Mouse (Mus musculus): ENCODE data around the gene Naa40. TPM values are rescaled to one million over a fixed set of nuclear protein-coding genes. Genes with fewer than 3 reads are reported as not detected.

Gene Naa40
- polyA plus RNA-seq, 1 experiment from 2014 or later = 90.0 TPM

DNA sequence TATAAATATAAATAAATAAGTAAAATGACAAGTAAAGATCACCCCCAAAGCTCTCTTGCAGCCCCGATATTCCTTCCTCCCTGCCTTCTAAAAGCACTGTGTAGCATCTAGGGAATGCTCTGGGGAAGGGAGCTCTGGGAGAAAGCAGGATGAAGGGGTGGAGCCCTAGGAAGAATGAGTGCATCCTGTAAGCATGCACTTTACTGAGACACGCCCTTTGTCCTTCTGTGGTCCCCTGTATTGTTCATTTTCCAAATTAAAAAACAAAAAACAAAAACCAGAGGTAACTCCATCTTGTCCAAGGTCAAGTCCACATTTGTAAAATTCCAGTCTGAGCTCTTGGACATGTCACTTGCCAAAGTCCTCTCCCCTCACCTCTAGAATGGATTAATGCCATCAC is 36.1 kb downstream of the Naa40 start:
- Histone ChIP-seq H3K27ac (no peak overlapping the region), H3K36me3 (replicated peaks) (peaks cover 42% of the 10 kb centered on the region), H3K4me1 (peaks cover 28% of the 10 kb centered on the region), H3K4me3 (replicated peaks) (peak overlapping the region; percentile 88), H3K27me3 (no peaks in the 10 kb centered on the region), H3K4me2 (peak overlapping the region; percentile 80), H3K9me3 (no peaks in the 10 kb centered on the region), H3K9ac (peak overlapping the region; percentile 80)
- WGBS = 76% methylated on average over 2 of the region's 2 CpGs
- ATAC-seq (ENCODE audit: low FRiP score) = no peak

- Histone ChIP-seq H3K4me3 (replicated peaks) (no peak overlapping the region), H3K27ac (no peak overlapping the region), H3K4me1 (peaks cover 41% of the 10 kb centered on the region), H3K4me2 (no peak overlapping the region), H3K27me3 (peaks cover 8% of the 10 kb centered on the region), H3K9ac (no peak overlapping the region), H3K9me3 (no peaks in the 10 kb centered on the region), H3K36me3 (replicated peaks) (peaks cover 72% of the 10 kb centered on the region)
- WGBS = 59% methylated on average over 1 of the region's 1 CpGs
- no peak for ATAC-seq (ENCODE audit: low FRiP score)
These were observed 40.6 kb downstream of the Naa40 start for GRCm38 (mm10) chr19:7200427-7200826.

DNA sequence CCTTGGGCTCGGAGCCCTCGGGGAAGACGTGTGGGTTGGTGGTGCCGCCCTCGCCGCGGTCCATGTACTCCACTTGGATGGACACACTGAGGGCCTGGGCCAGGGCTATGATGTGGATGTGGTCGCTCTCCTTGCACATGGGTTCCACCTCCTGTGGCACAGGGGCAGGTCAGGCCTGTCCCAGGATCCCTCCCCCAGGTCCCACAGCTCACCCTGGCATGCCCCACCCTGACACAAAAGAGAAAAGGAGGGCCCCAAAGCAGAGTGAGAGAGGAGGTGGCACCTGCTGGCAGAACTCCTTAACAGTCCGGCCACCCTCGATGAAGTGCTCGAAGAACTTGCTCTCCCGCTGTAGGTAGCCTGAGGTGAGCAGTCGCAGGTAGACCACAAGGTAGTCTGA is 41.9 kb downstream of the Naa40 start:
- Histone ChIP-seq H3K4me1 (peaks cover 27% of the 10 kb centered on the region), H3K4me3 (replicated peaks) (no peak overlapping the region), H3K27me3 (peaks cover 8% of the 10 kb centered on the region), H3K9ac (no peak overlapping the region), H3K27ac (no peak overlapping the region), H3K4me2 (no peak overlapping the region), H3K36me3 (replicated peaks) (peaks cover 70% of the 10 kb centered on the region), H3K9me3 (no peaks in the 10 kb centered on the region)
- ATAC-seq (ENCODE audit: low FRiP score) = no peak
- 92% methylated on average over 13 of the region's 13 CpGs for WGBS

GRCm38 (mm10) chr19:7197445-7197844 is 43.5 kb downstream of the Naa40 start:
- Histone ChIP-seq H3K4me2 (no peak overlapping the region), H3K36me3 (replicated peaks) (peaks cover 53% of the 10 kb centered on the region), H3K27ac (0 out of 2 replicates have a peak overlapping the region, but pooled peaks have one; percentile 8), H3K4me3 (replicated peaks) (no peak overlapping the region), H3K9ac (no peak overlapping the region), H3K27me3 (peaks cover 11% of the 10 kb centered on the region), H3K9me3 (no peaks in the 10 kb centered on the region), H3K4me1 (peaks cover 29% of the 10 kb centered on the region)
- WGBS = 82% methylated on average over 9 of the region's 9 CpGs
- ATAC-seq (ENCODE audit: low FRiP score) = 0 out of 2 replicates have a peak, but pooled peaks have one; percentile 20

- peaks cover 49% of the 10 kb centered on the region for H3K36me3 ChIP-seq (replicated peaks)
- peaks cover 35% of the 10 kb centered on the region for H3K4me1 ChIP-seq
- H3K9me3 ChIP-seq = no peaks in the 10 kb centered on the region
These were observed 44.2 kb downstream of the Naa40 start for GRCm38 (mm10) chr19:7196741-7197270.

GRCm38 (mm10) chr19:7195900-7196728 is 44.9 kb downstream of the Naa40 start:
- no peaks in the 10 kb centered on the region for H3K9me3 ChIP-seq
- no peak overlapping the region for H3K27ac ChIP-seq
- 15% methylated on average over 33 of the region's 33 CpGs for WGBS
- 0 out of 2 replicates have a peak overlapping the region, but pooled peaks have one; percentile 4 for H3K4me2 ChIP-seq
- no peak overlapping the region for H3K9ac ChIP-seq
- ATAC-seq (ENCODE audit: low FRiP score) = peak; percentile 67; the same call in 1 of the 2 replicates
- H3K36me3 ChIP-seq (replicated peaks) = peaks cover 42% of the 10 kb centered on the region
- peaks cover 42% of the 10 kb centered on the region for H3K4me1 ChIP-seq
- no peak overlapping the region for H3K4me3 ChIP-seq (replicated peaks)
- peaks cover 22% of the 10 kb centered on the region for H3K27me3 ChIP-seq

More at GRCm38 (mm10) chr19:7196741-7197270, 44.2 kb downstream of the Naa40 start:
- Histone ChIP-seq H3K27ac (no peak overlapping the region), H3K9ac (no peak overlapping the region), H3K4me3 (replicated peaks) (no peak overlapping the region), H3K4me2 (0 out of 2 replicates have a peak overlapping the region, but pooled peaks have one; percentile 4), H3K27me3 (peaks cover 17% of the 10 kb centered on the region)
- WGBS = 16% methylated on average over 17 of the region's 17 CpGs
- peak; percentile 28; the same call in 1 of the 2 replicates for ATAC-seq (ENCODE audit: low FRiP score)

DNA sequence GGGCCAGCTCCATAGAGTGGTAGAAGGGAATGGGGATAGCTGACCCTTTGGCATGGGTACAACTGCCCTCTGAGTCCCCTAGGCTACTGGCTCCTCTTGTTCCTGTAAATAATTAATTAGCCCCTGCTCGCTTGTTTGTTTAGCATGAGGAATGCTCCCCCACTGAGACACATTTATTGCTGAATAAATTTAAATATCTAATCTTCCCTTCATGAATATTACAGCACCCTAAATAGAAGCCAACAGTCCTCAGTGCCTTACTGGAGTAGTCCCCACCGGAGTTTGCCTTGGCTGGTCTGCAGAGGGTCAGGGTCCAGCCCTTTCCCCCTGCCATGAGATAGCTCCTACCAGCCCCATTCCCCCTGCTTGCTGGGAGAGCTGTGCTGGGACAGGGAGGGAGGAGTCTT is 48.4 kb downstream of the Naa40 start:
- Histone ChIP-seq H3K9me3 (no peaks in the 10 kb centered on the region), H3K9ac (peak overlapping the region; percentile 12; the same call in 1 of the 2 replicates), H3K27me3 (peaks cover 36% of the 10 kb centered on the region), H3K36me3 (replicated peaks) (peaks cover 7% of the 10 kb centered on the region), H3K4me1 (peaks cover 62% of the 10 kb centered on the region), H3K4me3 (replicated peaks) (no peak overlapping the region), H3K4me2 (no peak overlapping the region), H3K27ac (no peak overlapping the region)
- 28% methylated on average over 2 of the region's 2 CpGs for WGBS
- no peak for ATAC-seq (ENCODE audit: low FRiP score)

GRCm38 (mm10) chr19:7191639-7192038 is 49.3 kb downstream of the Naa40 start:
- Histone ChIP-seq H3K9me3 (no peaks in the 10 kb centered on the region), H3K36me3 (replicated peaks) (no peaks in the 10 kb centered on the region), H3K4me1 (peaks cover 53% of the 10 kb centered on the region), H3K9ac (no peak overlapping the region), H3K4me3 (replicated peaks) (no peak overlapping the region), H3K27me3 (peaks cover 38% of the 10 kb centered on the region), H3K27ac (no peak overlapping the region), H3K4me2 (no peak overlapping the region)
- ATAC-seq (ENCODE audit: low FRiP score) = no peak
- WGBS = 54% methylated on average over 6 of the region's 6 CpGs

DNA sequence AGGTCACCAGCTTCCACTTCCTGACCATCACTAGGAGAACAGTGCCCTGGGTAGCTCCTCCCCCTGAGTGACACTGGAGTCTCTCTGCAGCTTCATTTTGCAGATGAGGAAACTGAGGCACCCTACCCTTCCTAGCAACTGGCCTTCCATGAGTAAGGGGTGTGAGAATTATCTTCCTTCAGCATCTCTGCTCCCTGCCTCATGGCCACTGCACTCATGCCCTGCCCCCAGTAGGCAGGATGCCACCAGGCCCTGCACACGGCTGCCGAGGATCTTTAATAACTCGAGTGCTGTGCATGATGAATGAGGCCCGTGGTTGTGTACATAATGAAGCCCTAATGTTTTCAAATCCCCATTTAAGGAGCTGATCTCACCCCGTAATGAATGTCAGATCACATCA is 50.0 kb downstream of the Naa40 start:
- Histone ChIP-seq H3K4me1 (peaks cover 53% of the 10 kb centered on the region), H3K9ac (0 out of 2 replicates have a peak overlapping the region, but pooled peaks have one; percentile 2), H3K27ac (no peak overlapping the region), H3K4me3 (replicated peaks) (no peak overlapping the region), H3K9me3 (no peaks in the 10 kb centered on the region), H3K27me3 (peaks cover 44% of the 10 kb centered on the region), H3K4me2 (no peak overlapping the region), H3K36me3 (replicated peaks) (no peaks in the 10 kb centered on the region)
- WGBS = 39% methylated on average over 5 of the region's 5 CpGs
- ATAC-seq (ENCODE audit: low FRiP score) = no peak

GRCm38 (mm10) chr19:7189026-7189425 is 52.0 kb downstream of the Naa40 start:
- H3K27me3 ChIP-seq = peaks cover 58% of the 10 kb centered on the region
- H3K4me2 ChIP-seq = no peak overlapping the region
- 79% methylated on average over 4 of the region's 4 CpGs for WGBS
- no peak overlapping the region for H3K9ac ChIP-seq
- no peak for ATAC-seq (ENCODE audit: low FRiP score)
- no peaks in the 10 kb centered on the region for H3K9me3 ChIP-seq
- no peak overlapping the region for H3K27ac ChIP-seq
- no peak overlapping the region for H3K4me3 ChIP-seq (replicated peaks)
- peaks cover 63% of the 10 kb centered on the region for H3K4me1 ChIP-seq
- no peaks in the 10 kb centered on the region for H3K36me3 ChIP-seq (replicated peaks)

GRCm38 (mm10) chr19:7187157-7187556 is 53.8 kb downstream of the Naa40 start:
- Histone ChIP-seq H3K4me2 (no peak overlapping the region), H3K36me3 (replicated peaks) (no peaks in the 10 kb centered on the region), H3K4me3 (replicated peaks) (no peak overlapping the region), H3K9me3 (no peaks in the 10 kb centered on the region), H3K27me3 (peaks cover 64% of the 10 kb centered on the region), H3K4me1 (peaks cover 69% of the 10 kb centered on the region), H3K27ac (no peak overlapping the region), H3K9ac (no peak overlapping the region)
- ATAC-seq (ENCODE audit: low FRiP score) = no peak
- 59% methylated on average over 5 of the region's 5 CpGs for whole genome bisulfite sequencing

DNA sequence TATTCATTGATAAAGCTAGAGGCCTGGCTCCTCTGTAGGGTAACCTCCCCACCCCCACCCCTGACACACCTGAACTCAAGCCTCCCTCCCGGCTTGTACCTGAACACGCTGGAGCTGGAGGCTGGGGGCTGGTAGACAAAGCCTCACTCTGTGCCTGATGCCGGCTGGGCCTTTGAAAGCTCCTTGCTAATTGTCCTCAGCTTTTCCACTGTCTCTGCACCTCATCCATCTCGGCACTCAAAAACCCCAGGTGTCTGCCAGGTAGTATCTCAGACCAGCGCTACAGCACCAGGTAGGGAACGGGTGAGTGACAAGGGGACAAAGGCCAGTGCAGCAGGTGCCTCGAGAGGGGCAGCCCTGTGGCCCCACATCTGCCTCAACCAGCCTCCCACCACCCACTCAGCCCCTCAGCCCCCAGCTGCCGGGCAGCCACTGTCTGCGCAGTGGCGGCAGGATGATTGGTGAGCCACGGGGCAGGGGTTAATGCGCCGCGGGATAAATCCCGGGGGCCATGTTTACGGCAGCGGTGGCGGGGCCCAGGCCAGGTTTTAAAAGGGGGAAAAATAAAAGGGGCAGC is 55.2 kb downstream of the Naa40 start:
- Histone ChIP-seq H3K27ac (no peak overlapping the region), H3K27me3 (peaks cover 68% of the 10 kb centered on the region), H3K4me3 (replicated peaks) (no peak overlapping the region), H3K4me2 (peak overlapping the region; percentile 19; the same call in 1 of the 2 replicates), H3K36me3 (replicated peaks) (no peaks in the 10 kb centered on the region), H3K4me1 (peaks cover 69% of the 10 kb centered on the region), H3K9ac (no peak overlapping the region; the same call in 1 of the 2 replicates), H3K9me3 (no peaks in the 10 kb centered on the region)
- WGBS = 2% methylated on average over 18 of the region's 18 CpGs
- no peak for ATAC-seq (ENCODE audit: low FRiP score)
